Mouse (Mus musculus) brain, embryonic 14.5 days (tissue): ENCODE measurements around the gene Rbm46.

ENCODE experiments used
- CTCF ChIP-seq: fragments of 200-500 bp; IDR thresholded peaks from 2 replicates; pipeline ENCODE4 v1.5.1; 2012; ENCODE audit warnings: inconsistent platforms, mild to moderate bottlenecking, moderate library complexity, borderline replicate concordance; ENCODE audit not compliant: insufficient read depth, insufficient read length; ENCODE audit errors: extremely low read depth
- POLR2A ChIP-seq: fragments of 200-500 bp; IDR thresholded peaks from 2 replicates; pipeline ENCODE4 v1.6.1; 2012; ENCODE audit warnings: mild to moderate bottlenecking, inconsistent platforms, borderline replicate concordance; ENCODE audit not compliant: poor library complexity, insufficient read depth, insufficient read length, severe bottlenecking; ENCODE audit errors: extremely low read depth

- TF ChIP-seq CTCF (no peak), POLR2A (no peak)
These were observed 84.6 kb downstream of the Rbm46 start for GRCm38 (mm10) chr3:82791663-82792062.
